Mouse (Mus musculus): Measurements from ENCODE around the gene Alpk3. TPM values are rescaled to one million over a fixed set of nuclear protein-coding genes. Genes with fewer than 3 reads are reported as not detected.
A peak's percentile ranks its signal among the peaks of the same experiment; 100 is the strongest.

Alpk3 gene
- total RNA-seq (2014; fragmentation: Nextera tagmentation): 0.19 and 2.2 TPM in 2 replicates
- 0.62 and 0.73 TPM in 2 replicates for total RNA-seq (2017)

GRCm38 (mm10) chr7:81057471-81057870, at the start of gene Alpk3:
TSS of gene Alpk3 (plus strand) at chr7:81057600.
- no peak for ATAC-seq (replicated peaks; ENCODE audit: poor library complexity, severe bottlenecking)

- ATAC-seq (replicated peaks; ENCODE audit: poor library complexity, severe bottlenecking): no peak
Measured at GRCm38 (mm10) chr7:81008285-81008684, 49.1 kb upstream of the Alpk3 start.

GRCm38 (mm10) chr7:81011576-81011975, 45.8 kb upstream of the Alpk3 start:
- ATAC-seq (replicated peaks; ENCODE audit: poor library complexity, severe bottlenecking): no peak

GRCm38 (mm10) chr7:81020307-81020706, 37.1 kb upstream of the Alpk3 start:
- no peak for ATAC-seq (replicated peaks; ENCODE audit: poor library complexity, severe bottlenecking)

- no peak for ATAC-seq (replicated peaks; ENCODE audit: poor library complexity, severe bottlenecking)
Measured at GRCm38 (mm10) chr7:81022731-81023130, 34.7 kb upstream of the Alpk3 start.

- ATAC-seq (replicated peaks; ENCODE audit: poor library complexity, severe bottlenecking): no peak
Measured at GRCm38 (mm10) chr7:81024118-81024517, 33.3 kb upstream of the Alpk3 start.

GRCm38 (mm10) chr7:81024651-81025050, 32.7 kb upstream of the Alpk3 start:
- ATAC-seq (replicated peaks; ENCODE audit: poor library complexity, severe bottlenecking): no peak

GRCm38 (mm10) chr7:81025751-81026150, 31.6 kb upstream of the Alpk3 start:
- ATAC-seq (replicated peaks; ENCODE audit: poor library complexity, severe bottlenecking): no peak

- no peak for ATAC-seq (replicated peaks; ENCODE audit: poor library complexity, severe bottlenecking)
Measured at GRCm38 (mm10) chr7:81039711-81040110, 17.7 kb upstream of the Alpk3 start.

GRCm38 (mm10) chr7:81043023-81043620, 14.3 kb upstream of the Alpk3 start:
- no peak for ATAC-seq (replicated peaks; ENCODE audit: poor library complexity, severe bottlenecking)

GRCm38 (mm10) chr7:81047847-81048246, 9.6 kb upstream of the Alpk3 start:
- no peak for ATAC-seq (replicated peaks; ENCODE audit: poor library complexity, severe bottlenecking)

- ATAC-seq (replicated peaks; ENCODE audit: poor library complexity, severe bottlenecking): no peak
Measured at GRCm38 (mm10) chr7:81048513-81048912, 8.9 kb upstream of the Alpk3 start.

GRCm38 (mm10) chr7:81049966-81050365, 7.4 kb upstream of the Alpk3 start:
- no peak for ATAC-seq (replicated peaks; ENCODE audit: poor library complexity, severe bottlenecking)

GRCm38 (mm10) chr7:81055709-81056370, 1.6 kb upstream of the Alpk3 start:
- ATAC-seq (replicated peaks; ENCODE audit: poor library complexity, severe bottlenecking): no peak

GRCm38 (mm10) chr7:81057901-81058711, 706 bp downstream of the Alpk3 start:
- peak; percentile 49 for ATAC-seq (replicated peaks; ENCODE audit: poor library complexity, severe bottlenecking)

GRCm38 (mm10) chr7:81058712-81059154, 1.3 kb downstream of the Alpk3 start:
- ATAC-seq (replicated peaks; ENCODE audit: poor library complexity, severe bottlenecking): peak; percentile 15; the same call in 1 of the 2 replicates

GRCm38 (mm10) chr7:81059388-81059787, 2.0 kb downstream of the Alpk3 start:
- ATAC-seq (replicated peaks; ENCODE audit: poor library complexity, severe bottlenecking): no peak

GRCm38 (mm10) chr7:81060908-81061307, 3.5 kb downstream of the Alpk3 start:
- ATAC-seq (replicated peaks; ENCODE audit: poor library complexity, severe bottlenecking): peak; percentile 72

- ATAC-seq (replicated peaks; ENCODE audit: poor library complexity, severe bottlenecking): no peak
Measured at GRCm38 (mm10) chr7:81061936-81062335, 4.5 kb downstream of the Alpk3 start.

- no peak for ATAC-seq (replicated peaks; ENCODE audit: poor library complexity, severe bottlenecking)
Measured at GRCm38 (mm10) chr7:81063332-81063731, 5.9 kb downstream of the Alpk3 start.

- ATAC-seq (replicated peaks; ENCODE audit: poor library complexity, severe bottlenecking): 0 out of 2 replicates have a peak, but pooled peaks have one; percentile 20
Measured at GRCm38 (mm10) chr7:81066714-81067113, 9.3 kb downstream of the Alpk3 start.

All from granulocyte monocyte progenitor cell, adult 5-6 weeks (primary cell).